Mouse (Mus musculus) spleen, adult 2 months (tissue): ENCODE results near the gene Rdh13. TPM values are rescaled to one million over a fixed set of nuclear protein-coding genes. Genes with fewer than 3 reads are reported as not detected.

Experiments used
- DNase-seq, 2 experiments: peaks; one replicate each; pipeline versions ENCODE4 v3.0.0 to v3.0.0-alpha.2; 2012 to 2021; ENCODE audit warnings: low spot score in 2 of 2, low read depth in 1 of 2
- H3K27ac ChIP-seq: fragments of 200-500 bp; 2 replicates; pipeline ENCODE4 v1.5.1; 2012; ENCODE audit warnings: low read length, inconsistent platforms; ENCODE audit not compliant: insufficient read depth
- H3K27me3 ChIP-seq: fragments of 200-500 bp; 2 replicates; pipeline ENCODE4 v1.6.1; 2012; ENCODE audit warnings: mild to moderate bottlenecking, moderate library complexity, low read length, inconsistent platforms; ENCODE audit not compliant: control insufficient read depth, insufficient read depth
- H3K36me3 ChIP-seq: fragments of 200-500 bp; 2 replicates; pipeline ENCODE4 v1.6.1; 2012; ENCODE audit warnings: mild to moderate bottlenecking, low read length, inconsistent platforms; ENCODE audit not compliant: control insufficient read depth, insufficient read depth
- H3K4me1 ChIP-seq: fragments of 200-500 bp; 2 replicates; pipeline ENCODE4 v1.6.1; 2011; ENCODE audit warnings: inconsistent platforms; ENCODE audit not compliant: control insufficient read depth, insufficient read depth, insufficient read length
- H3K4me3 ChIP-seq: fragments of 200-500 bp; 2 replicates; pipeline ENCODE4 v1.5.1; 2011; ENCODE audit warnings: mild to moderate bottlenecking, inconsistent platforms; ENCODE audit not compliant: insufficient read depth, insufficient read length; ENCODE audit errors: extremely low read depth
- CTCF ChIP-seq: fragments of 200-500 bp; IDR thresholded peaks from 2 replicates; pipeline ENCODE4 v1.5.1; 2011; ENCODE audit warnings: mild to moderate bottlenecking, inconsistent platforms; ENCODE audit not compliant: insufficient read depth, insufficient read length, insufficient replicate concordance; ENCODE audit errors: extremely low read depth
- POLR2A ChIP-seq: fragments of 200-500 bp; IDR thresholded peaks from 2 replicates; pipeline ENCODE4 v1.6.1; 2011; ENCODE audit warnings: low read depth, low read length, inconsistent platforms
- WGBS: fragments of 180-500 bp; shearing (Covaris S2); methylation state at CpG from one replicate; pipeline ENCODE4 v1.1.7; 2018; 5-methylcytosine and 5-hydroxymethylcytosine counted together
- polyA plus RNA-seq: library from polyadenylated mRNA; depleted of rRNA; stranded (reverse); fragments of >200 nt; gene quantifications from 2 replicates; pipeline ENCODE4 v1.2.3, GENCODE M21; 2012

Gene Rdh13
- polyA plus RNA-seq, 1 experiment = 6.4 TPM

DNA sequence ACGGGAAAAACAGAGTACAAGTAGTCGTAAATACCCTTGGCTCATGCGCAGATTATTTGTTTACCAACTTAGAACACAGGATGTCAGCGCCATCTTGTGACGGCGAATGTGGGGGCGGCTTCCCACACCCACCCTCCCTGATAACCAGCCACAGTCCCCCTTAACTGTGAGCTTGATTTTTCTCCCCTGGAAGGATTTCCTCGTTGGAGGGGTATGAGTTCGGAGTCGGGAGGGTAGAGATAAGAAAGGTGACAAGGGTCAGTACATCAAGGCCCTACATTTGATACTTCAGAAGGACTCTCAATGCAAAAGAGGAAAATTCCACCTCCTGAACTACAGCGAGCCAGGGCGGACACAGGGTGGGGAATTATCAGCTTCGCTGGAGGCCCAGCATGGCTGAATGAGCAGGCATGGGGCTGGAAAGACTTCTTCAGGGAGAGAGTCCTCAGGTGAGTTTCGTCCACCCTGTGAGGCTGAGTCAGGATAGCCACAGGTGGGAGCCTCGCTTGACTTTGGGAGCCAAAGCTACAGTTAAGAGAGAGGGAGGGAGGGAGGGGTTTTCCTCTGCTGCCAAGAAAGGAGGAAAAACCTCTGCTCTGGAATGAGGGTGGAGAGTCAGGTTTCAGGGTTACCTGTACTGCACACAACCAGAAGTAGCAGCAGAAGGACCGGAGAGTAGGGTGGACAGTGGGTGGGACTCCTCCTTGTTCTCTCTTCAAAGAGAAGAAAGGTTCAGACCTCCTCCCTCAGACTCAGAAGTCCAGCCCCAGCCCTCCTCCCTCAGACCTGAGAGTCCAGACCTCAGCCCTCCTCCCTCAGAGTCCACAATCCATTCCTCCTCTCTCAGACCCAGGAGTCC lies 15.4 kb upstream of the Rdh13 start, which contains the start of gene Eps8l1:
Gene Eps8l1 (plus strand): TSS at position 99 of the 859 bp plus-strand sequence.
- TF ChIP-seq POLR2A = no peak
- TF ChIP-seq CTCF = no peak
- Histone ChIP-seq H3K27me3 (no peaks in the 10 kb centered on the region), H3K4me1 (0 out of 2 replicates have a peak, but pooled peaks cover 3% of the 10 kb centered on the region), H3K27ac (peak within 1 kb of the TSS; percentile 89), H3K4me3 (peak within 1 kb of the TSS; percentile 47), H3K36me3 (no peaks in the 10 kb centered on the region)
- peak in 1 of 2 experiments; percentile 47 for DNase-seq
- WGBS = 53% methylated on average over 14 of the region's 16 CpGs

DNA sequence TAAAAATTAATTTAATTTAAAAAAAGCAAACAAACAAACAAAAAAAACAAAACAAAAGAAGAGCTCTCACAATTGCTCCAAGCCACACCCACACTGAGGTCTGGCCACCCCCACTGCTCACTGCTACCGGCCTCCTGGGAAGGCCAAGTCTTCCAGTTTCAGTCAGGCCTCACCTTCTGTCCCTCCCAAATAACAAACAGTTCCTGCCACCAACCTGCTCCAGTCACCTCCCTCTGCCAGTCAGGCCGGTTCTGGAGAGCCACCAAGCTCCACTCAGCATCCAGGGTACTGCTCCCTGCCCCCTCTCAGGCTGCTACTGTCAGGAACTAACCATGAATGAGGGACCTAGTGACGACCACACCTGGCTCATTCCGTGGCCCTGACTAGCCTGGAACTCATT lies 7.2 kb upstream of the Rdh13 start:
- no peak for DNase-seq
- 70% methylated on average over 4 of the region's 4 CpGs for whole genome bisulfite sequencing
- no peak overlapping the region for H3K4me3 ChIP-seq
- no peaks in the 10 kb centered on the region for H3K27me3 ChIP-seq
- H3K27ac ChIP-seq = no peak overlapping the region
- TF ChIP-seq POLR2A = no peak
- no peak for TF ChIP-seq CTCF
- H3K36me3 ChIP-seq = no peaks in the 10 kb centered on the region
- no peaks in the 10 kb centered on the region for H3K4me1 ChIP-seq

DNA sequence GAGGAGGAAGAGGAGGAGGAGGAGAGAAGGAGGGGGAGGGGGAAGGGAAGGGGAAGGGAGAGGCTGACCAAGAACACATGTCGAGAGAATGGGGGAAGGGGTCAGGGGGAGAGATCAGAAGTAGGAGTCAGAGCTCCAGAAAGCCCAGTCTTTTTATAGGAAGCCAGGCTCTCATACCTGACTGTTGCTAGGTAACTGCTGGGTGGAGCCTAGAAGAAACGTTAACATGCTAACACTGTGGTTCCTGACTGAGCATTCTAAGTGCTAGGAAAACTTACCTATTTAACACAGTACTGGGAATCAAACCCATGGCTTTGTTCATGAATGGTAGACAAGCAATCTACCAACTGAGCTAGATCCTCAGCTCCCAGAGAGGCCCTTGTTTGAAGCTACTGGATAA lies 3.8 kb upstream of the Rdh13 start:
- no peaks in the 10 kb centered on the region for H3K27me3 ChIP-seq
- H3K36me3 ChIP-seq = no peaks in the 10 kb centered on the region
- H3K4me1 ChIP-seq = no peaks in the 10 kb centered on the region; the same call in 1 of the 2 replicates
- DNase-seq = no peak
- no peak overlapping the region for H3K27ac ChIP-seq
- TF ChIP-seq POLR2A (no peak), CTCF (no peak)
- no peak overlapping the region for H3K4me3 ChIP-seq
- WGBS = 6% methylated on average over 2 of the region's 2 CpGs

DNA sequence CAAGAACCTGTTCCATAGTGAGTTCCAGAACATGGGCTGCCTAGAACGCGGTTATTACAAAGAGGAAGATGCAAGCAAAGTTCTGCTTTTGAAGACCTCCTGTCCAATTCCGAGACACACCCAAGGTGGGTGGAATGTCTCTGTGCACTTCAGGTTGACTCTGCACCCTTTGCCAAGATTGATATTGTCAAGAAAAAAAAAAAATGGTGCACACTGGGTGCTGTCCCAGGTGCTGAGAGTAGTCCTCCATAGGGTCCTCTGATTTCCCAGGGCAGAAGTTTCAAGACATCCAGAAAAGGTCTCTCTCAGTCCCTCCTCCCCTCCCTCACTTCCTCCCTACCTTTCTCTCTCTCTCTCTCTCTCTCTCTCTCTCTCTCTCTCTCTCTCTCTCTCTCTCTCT lies 3.0 kb upstream of the Rdh13 start:
- WGBS = 85% methylated on average over 3 of the region's 3 CpGs
- no peak for DNase-seq
- TF ChIP-seq CTCF (no peak), POLR2A (no peak)
- Histone ChIP-seq H3K36me3 (no peaks in the 10 kb centered on the region; the same call in 1 of the 2 replicates), H3K4me3 (no peak overlapping the region), H3K27ac (no peak overlapping the region), H3K27me3 (no peaks in the 10 kb centered on the region), H3K4me1 (no peaks in the 10 kb centered on the region; the same call in 1 of the 2 replicates)

DNA sequence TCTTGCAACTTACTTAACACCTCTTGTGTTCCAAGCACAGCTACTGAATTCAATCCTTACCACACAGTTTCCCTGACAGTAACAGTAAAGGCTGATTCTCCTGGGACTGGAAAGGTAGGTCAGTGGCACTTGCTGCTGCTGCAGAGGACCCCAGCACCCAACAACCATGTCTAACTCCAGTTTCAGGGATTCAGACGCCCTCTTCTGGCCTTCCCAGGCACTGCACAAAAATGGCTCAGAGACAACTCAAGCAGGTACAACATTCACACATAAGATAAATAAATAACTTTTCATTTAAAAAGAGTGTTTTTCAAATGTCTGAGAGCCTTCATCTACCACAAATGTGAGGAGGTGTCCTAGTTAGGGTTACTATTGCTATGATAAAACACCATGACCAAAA lies 1.7 kb upstream of the Rdh13 start:
- WGBS = 23% methylated on average over 1 of the region's 1 CpGs
- H3K4me1 ChIP-seq = no peaks in the 10 kb centered on the region; the same call in 1 of the 2 replicates
- no peaks in the 10 kb centered on the region for H3K27me3 ChIP-seq
- no peak for DNase-seq
- TF ChIP-seq CTCF = no peak
- no peak for TF ChIP-seq POLR2A
- H3K27ac ChIP-seq = no peak overlapping the region
- H3K4me3 ChIP-seq = no peak overlapping the region
- peaks cover 4% of the 10 kb centered on the region for H3K36me3 ChIP-seq

DNA sequence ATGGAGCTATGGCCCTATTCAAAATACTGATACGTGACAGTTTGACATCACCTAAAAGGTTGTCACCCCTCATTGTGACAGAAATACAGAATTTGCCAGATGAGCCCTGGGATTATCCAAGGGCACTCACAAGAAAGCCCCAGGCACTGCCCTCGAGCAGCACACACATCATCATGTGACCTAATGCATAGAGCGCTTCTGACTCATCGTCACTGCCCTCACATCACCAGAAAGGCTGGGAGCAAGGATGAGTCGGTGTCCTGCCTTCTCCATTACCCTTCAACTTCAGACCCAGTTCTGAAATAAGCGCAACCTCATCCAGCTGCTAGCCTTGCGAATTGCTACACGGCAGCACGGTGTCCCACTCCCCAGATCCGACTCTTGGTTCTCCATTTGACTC lies 4.9 kb downstream of the Rdh13 start:
- no peak overlapping the region for H3K27ac ChIP-seq
- H3K27me3 ChIP-seq = no peaks in the 10 kb centered on the region
- WGBS = 94% methylated on average over 10 of the region's 10 CpGs
- H3K4me1 ChIP-seq = no peaks in the 10 kb centered on the region; the same call in 1 of the 2 replicates
- H3K4me3 ChIP-seq = no peak overlapping the region
- H3K36me3 ChIP-seq = peaks cover 19% of the 10 kb centered on the region
- no peak for DNase-seq
- TF ChIP-seq POLR2A (no peak), CTCF (no peak)

DNA sequence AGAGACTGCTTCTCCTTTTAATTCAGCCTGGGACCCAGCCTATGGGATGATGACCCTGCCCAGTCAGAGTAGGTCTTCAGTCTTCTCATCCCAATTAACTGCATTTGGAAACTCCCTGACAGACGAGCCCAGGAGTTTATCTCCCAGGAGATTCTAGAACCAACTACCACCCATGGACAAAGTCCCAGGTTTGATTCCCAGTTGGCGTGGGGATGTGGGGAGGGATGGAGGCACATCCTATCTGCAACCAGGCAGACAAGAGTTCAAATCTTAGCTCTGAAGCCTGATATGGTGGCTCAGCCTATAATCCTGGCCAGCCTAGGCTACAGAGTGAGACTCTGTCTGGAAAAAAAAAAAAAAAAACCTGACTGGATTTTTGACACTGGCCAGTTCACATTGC lies 7.7 kb downstream of the Rdh13 start:
- no peak for DNase-seq
- Histone ChIP-seq H3K36me3 (peaks cover 19% of the 10 kb centered on the region), H3K4me1 (no peaks in the 10 kb centered on the region), H3K4me3 (no peak overlapping the region), H3K27me3 (no peaks in the 10 kb centered on the region), H3K27ac (no peak overlapping the region)
- TF ChIP-seq POLR2A = no peak
- TF ChIP-seq CTCF = no peak
- WGBS = 90% methylated on average over 2 of the region's 2 CpGs
